Mouse (Mus musculus): ENCODE data around the gene Zfp853.

The Zfp853 gene

DNA sequence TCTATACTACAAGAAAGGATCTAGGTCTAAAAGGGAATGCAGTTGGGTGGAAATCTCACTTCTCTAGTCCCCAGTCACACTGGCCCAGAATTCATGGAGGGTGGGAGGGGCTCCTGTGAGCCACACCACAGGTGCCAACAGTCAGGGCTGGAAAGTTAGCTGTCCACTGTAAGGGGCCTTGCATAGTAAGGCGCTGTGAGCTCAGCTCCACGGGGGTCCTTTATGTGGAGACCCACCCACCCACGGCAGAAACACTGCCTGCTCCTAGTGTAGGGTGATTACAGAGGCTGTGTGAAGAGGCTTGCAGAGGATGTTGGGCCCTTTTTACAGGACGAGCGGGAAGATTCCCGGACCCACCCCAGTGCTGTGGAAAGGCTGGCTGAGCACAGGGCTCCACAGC is 41.4 kb downstream of the Zfp853 start:
- DNase-seq: no peak

DNA sequence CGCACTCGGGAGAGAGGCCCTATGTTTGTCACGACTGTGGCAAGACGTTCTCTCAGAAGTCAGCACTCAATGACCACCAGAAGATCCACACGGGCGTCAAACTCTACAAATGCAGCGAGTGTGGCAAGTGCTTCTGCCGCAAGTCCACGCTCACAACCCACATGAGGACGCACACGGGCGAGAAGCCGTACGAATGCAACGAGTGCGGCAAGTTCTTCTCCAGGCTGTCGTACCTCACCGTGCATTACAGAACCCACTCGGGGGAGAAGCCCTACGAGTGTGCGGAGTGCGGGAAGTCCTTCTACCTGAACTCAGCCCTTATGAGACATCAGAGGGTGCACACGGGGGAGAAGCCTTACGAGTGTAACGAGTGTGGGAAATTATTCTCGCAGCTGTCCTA is 48.5 kb downstream of the Zfp853 start:
- DNase-seq: no peak

Data from right cerebral cortex, postnatal 4 days (tissue).